Mouse (Mus musculus) megakaryocyte progenitor cell, adult 5-6 weeks (primary cell): ENCODE results near the gene Tmem220. TPM values are rescaled to one million over a fixed set of nuclear protein-coding genes. Genes with fewer than 3 reads are reported as not detected.

Source experiments
- total RNA-seq, 2 experiments: library from RNA; stranded (forward) in 1 of 2; stranded (reverse) in 1 of 2; fragments of 157-497, 149-512 nt in 1 of 2; fragments of 200-1000 nt in 1 of 2; gene quantifications; 2 replicates each; pipeline versions ENCODE4 v1.2.3 to v1.2.4; 2015 to 2017

The Tmem220 gene
- total RNA-seq, 2 experiments from 2014 or later = 0.87 to 2.1 TPM

Other genes starting within 250 kb of the Tmem220 start
- not detected in 2 replicates for gene Pirt, start 113.2 kb upstream of the Tmem220 start, total RNA-seq (2015)
- not detected in 2 replicates for gene Pirt, start 113.2 kb upstream of the Tmem220 start, total RNA-seq (2017)
- gene Tmem238l, start 68.5 kb upstream of the Tmem220 start, total RNA-seq (2015) = not detected in 2 replicates
- gene Tmem238l, start 68.5 kb upstream of the Tmem220 start, total RNA-seq (2017) = not detected in 2 replicates
- gene Adprm, start 27.4 kb downstream of the Tmem220 start, total RNA-seq (2015) = 45.6 and 55.3 TPM in 2 replicates
- 29.0 and 38.4 TPM in 2 replicates for gene Adprm, start 27.4 kb downstream of the Tmem220 start, total RNA-seq (2017)
- 16.4 and 17.4 TPM in 2 replicates for gene Sco1, start 27.5 kb downstream of the Tmem220 start, total RNA-seq (2015)
- gene Sco1, start 27.5 kb downstream of the Tmem220 start, total RNA-seq (2017) = 32.8 and 47.5 TPM in 2 replicates
- not detected in 2 replicates for gene Myh3, start 53.1 kb downstream of the Tmem220 start, total RNA-seq (2015)
- gene Myh3, start 53.1 kb downstream of the Tmem220 start, total RNA-seq (2017) = not detected in 2 replicates
- not detected in 2 replicates for gene Myh2, start 145.9 kb downstream of the Tmem220 start, total RNA-seq (2015)
- gene Myh2, start 145.9 kb downstream of the Tmem220 start, total RNA-seq (2017) = not detected in 2 replicates
- not detected in 2 replicates for gene Myh1, start 174.9 kb downstream of the Tmem220 start, total RNA-seq (2015)
- not detected in 2 replicates for gene Myh1, start 174.9 kb downstream of the Tmem220 start, total RNA-seq (2017)
- gene Myh4, start 212.9 kb downstream of the Tmem220 start, total RNA-seq (2015) = not detected in 2 replicates
- not detected in 2 replicates for gene Myh4, start 212.9 kb downstream of the Tmem220 start, total RNA-seq (2017)